Mouse (Mus musculus): ENCODE results near the gene Tex36. TPM values are rescaled to one million over a fixed set of nuclear protein-coding genes. Genes with fewer than 3 reads are reported as not detected.

Tex36 gene
- not detected in 2 replicates for polyA plus RNA-seq (2012; rRNA removed)

DNA sequence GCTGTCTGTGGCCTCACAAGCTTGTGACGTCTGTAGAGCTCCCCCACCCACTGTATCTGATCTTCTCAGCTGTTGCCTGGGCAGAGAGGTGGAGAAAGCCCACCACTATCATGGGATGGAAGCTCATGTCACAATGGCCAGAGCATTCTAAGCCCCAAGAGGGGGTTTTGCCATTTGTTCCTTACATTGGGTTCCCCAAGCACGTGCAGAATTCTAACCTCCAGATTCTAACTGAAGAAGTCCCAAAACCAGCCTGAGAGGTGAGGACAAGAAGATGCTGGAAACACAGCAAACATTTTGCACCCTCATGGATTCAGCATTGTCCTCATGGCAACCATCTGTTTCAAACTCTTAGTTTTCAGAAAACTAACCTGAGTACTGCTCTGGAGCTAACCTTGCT lies at the start of gene Tex36:
Gene Tex36, minus strand, starts transcription at position 101 of the 400 bp plus-strand sequence.

DNA sequence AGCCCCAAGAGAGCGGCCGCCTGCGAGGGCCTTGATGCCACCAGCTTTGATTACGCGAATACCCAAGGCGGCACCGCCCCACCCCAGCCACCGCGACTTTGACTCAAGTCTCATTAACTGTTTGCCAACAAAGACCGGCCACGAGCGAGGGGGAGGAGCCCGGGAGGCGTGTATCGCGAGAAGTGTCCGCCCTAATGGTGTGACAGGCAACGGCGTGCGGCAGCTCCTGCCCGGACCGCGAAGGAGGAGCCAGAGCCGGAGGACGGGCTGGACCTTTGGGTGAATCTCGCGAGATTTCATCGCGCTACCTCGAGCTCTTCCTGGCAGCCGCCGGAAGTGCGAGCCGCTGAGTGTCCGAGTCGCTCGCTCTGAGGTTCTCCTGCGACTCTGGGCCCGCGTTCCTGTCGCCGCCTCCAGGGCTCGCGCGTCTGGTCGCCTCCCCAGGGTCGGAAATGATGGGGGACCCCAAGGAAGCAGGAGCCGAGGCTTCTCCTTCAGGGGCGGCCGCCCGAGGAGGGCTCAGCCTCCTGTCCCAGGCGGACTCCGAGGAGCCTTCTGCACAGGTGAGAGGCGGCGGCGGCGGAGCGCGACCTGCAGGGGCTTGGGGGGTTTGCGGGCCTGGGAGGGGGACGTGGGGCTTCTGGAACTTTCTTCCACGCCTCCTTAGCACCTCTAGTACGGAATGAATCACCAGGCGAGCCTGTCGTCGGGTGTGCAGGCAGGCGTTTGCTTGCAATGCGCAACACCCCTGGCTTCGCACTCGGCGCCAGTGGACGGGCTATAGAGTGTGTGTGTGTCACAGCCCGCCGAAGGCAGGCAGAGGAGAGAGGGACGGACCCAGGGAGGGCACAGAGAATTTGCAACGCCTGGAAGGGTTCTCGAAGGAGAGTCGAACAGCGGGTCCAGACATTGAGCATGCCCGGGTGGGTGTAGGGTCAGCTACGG lies 35.7 kb upstream of the Tex36 start, which contains the start of gene Edrf1:
Gene Edrf1, plus strand, starts transcription at position 183 of the 945 bp plus-strand sequence.

Other genes starting within 250 kb of the Tex36 start
- 2.6 and 3.1 TPM in 2 replicates for gene Edrf1, start 35.4 kb upstream of the Tex36 start, polyA plus RNA-seq (2012; rRNA removed)
- gene Mmp21, start 77.9 kb upstream of the Tex36 start, polyA plus RNA-seq (2012; rRNA removed) = not detected in 2 replicates
- 6.5 and 8.3 TPM in 2 replicates for gene Bccip, start 107.2 kb upstream of the Tex36 start, polyA plus RNA-seq (2012; rRNA removed)
- 7.9 TPM in 2 replicates for gene Uros, start 107.9 kb upstream of the Tex36 start, polyA plus RNA-seq (2012; rRNA removed)
- 0.04 TPM in 1 of 2 replicates, not detected in the other for gene Fank1, start 174.7 kb upstream of the Tex36 start, polyA plus RNA-seq (2012; rRNA removed)
- 17.6 and 21.5 TPM in 2 replicates for gene Dhx32, start 180.6 kb upstream of the Tex36 start, polyA plus RNA-seq (2012; rRNA removed)

All from stomach, adult 2 months (tissue).